Mouse (Mus musculus) megakaryocyte, adult 5-6 weeks (primary cell): ENCODE data around the gene Tbl3. TPM values are rescaled to one million over a fixed set of nuclear protein-coding genes. Genes with fewer than 3 reads are reported as not detected.

Experiments
- ATAC-seq: 2 replicates; pipeline ENCODE4 v1.8.0; 2016; ENCODE audit warnings: mild to moderate bottlenecking, inconsistent platforms; ENCODE audit not compliant: poor library complexity, severe bottlenecking
- total RNA-seq, 2 experiments: library from RNA; stranded (forward) in 1 of 2; stranded (reverse) in 1 of 2; fragments of 153-499, 151-499 nt in 1 of 2; fragments of 221-1000, 200-1000 nt in 1 of 2; gene quantifications; 2 replicates each; pipeline versions ENCODE4 v1.2.3 to v1.2.4; 2015 to 2017

Gene Tbl3
- total RNA-seq, 2 experiments from 2014 or later: 10.3 to 15.6 TPM

DNA sequence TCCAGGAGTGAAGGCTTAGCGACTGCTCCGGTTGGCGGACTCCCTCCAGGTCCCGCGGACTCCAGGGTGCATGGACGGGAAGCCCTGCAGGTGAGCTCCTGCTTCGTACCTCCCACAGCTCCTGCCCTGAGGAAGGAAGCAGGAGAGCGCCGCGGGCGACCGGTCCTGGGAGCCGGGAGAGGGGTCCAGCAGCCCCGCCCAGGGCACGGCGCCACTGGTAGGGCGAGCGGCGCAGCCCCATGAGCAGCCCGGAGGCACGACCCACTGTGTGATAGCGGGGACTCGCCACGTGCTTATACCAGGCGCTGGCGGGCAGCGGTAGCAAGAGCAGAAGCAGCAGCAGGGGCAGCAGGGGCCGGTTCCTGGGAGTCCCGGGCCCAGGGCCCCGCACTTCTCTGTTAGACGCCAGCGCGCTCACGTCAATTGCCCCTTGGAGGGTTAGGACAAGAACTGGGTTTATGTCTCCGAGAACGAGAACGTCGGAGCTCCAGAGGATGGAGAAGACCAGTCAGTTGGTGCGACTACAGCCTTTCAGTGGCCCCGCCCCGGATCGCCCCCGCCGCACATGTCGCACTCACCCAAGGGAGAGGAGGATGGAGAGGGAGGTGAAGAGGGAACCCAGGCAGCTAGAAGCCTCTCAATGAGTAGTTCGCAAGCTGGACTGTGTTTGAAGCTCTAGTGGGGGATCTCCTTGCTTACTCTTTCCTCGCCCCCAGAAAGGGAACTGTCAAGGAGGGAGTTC, 49.3 kb downstream of the Tbl3 start, which contains the start of gene Npw:
Gene Npw, minus strand, starts transcription at position 441 of the 742 bp plus-strand sequence.
- ATAC-seq: peak; percentile 49; the same call in 1 of the 2 replicates

DNA sequence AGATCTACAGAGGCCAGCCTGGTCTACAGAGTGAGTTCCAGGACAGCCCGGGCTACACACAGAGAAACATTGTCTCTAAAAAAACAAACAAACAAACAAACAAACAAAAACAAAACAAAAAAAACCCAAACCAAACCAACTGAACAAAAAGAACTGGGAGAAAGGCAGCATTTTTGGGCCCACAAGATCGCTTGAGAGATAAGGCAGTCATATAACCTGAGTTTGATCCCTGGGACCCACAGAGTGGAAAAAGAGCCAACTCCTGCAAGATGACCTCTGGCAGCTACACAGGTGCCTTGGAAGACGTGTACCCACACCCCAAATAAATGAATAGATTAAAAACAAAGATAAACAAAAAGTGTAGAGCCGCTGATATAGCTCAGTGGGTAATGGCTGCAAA, 52.5 kb downstream of the Tbl3 start:
- no peak for ATAC-seq

DNA sequence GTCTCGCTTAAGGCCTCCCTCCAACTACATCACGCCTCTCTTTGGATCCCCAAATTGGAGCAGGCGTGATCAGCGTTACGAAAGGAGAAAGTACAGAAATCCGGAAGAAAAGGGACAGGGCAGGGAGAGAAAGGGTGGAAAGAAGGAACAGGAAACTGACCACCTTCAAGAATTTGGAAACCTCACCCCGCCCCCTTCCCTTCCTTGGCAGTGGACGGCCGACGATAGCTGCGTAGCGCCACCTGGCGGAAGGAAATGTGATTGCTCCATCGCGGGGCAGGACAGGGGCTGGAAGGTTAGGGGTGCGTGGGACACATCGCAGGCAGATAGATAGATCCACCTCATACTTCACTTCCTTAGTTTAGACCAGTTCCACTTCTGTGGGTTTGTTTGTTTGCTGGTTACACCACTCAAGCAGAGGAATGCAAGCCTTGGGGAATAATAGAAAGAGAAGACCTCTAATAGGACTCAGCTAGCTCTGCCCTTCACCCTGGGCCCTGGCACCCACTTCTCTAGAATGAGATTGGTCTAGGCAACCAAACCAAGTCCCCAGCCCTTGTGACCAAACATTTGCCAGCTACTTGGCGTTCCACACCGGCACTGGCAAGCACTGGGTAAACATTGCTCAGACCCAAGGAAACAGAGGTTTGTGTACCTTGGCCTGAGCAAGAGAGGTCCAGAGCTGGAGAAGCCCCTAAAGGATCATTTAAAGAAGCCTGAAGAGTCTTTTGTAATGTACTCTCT, 53.3 kb downstream of the Tbl3 start:
- peak; percentile 86 for ATAC-seq

DNA sequence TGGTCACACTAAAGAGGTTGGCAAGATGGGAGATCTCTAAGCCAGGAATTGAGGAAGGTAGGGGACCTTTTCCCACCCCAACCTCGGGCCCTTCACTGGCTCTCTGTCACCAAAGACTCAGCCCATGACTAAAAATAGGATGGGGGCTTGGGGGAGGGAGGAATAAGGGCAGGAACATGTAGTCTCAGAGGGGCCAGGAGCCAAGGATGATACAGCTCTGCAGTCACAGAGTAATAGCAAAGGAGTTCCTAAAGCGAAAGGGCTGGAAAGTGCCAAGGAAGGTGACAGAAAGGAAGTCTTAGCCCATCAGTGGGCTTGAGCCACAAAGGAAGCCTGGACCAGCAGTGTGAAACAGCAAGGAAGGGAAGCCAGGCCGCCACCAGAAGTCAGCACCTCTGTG, 55.6 kb downstream of the Tbl3 start:
- no peak for ATAC-seq

DNA sequence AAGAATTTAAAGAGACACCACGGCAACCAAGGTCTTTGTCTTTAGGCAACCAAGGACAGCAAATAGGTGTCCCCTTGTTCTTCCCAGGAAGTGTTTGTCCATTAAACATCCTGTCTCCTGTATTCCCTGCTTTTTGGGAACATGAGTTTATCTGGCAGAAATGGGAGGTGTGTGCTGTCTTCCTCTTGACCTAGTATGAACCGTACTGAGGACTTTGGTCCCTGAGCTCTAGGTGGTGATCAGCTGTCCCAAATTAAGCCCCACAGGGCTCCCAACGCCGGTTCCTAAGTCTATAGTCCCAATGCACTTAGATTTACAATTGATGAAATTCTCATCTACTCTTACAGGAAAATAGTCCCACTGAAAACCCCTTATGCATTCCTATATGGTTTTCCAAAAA, 56.7 kb downstream of the Tbl3 start:
- no peak for ATAC-seq

DNA sequence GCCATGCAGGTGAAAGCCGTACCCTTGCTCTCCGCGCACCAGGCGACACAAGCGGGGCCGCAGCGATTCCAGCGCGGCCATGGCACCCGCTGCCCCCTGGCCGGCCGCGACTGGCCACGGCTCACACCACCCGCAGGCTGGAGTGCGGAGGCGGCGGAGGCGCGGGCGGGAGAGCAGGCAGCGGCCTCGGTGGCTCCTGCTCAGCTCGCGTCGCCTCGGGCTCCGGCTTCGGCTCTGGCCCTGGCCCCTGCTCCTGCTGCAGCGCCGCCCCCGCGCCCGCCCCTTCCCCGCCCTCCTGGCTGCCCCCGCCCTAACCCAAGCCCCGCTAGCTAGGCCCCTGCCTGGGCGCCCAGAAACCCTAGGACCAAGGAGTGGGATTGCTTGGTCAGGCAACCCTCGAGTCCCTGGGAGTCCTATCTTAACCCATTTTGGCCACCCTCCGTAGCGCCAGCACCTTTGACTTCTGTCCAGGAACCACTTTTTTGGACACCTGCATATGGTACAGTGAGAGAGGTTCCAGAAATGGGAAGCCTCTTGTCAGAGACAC, 57.3 kb downstream of the Tbl3 start, which contains the start of gene Slc9a3r2:
Gene Slc9a3r2, minus strand, starts transcription at position 258 of the 547 bp plus-strand sequence.
- peak; percentile 23; the same call in 1 of the 2 replicates for ATAC-seq

DNA sequence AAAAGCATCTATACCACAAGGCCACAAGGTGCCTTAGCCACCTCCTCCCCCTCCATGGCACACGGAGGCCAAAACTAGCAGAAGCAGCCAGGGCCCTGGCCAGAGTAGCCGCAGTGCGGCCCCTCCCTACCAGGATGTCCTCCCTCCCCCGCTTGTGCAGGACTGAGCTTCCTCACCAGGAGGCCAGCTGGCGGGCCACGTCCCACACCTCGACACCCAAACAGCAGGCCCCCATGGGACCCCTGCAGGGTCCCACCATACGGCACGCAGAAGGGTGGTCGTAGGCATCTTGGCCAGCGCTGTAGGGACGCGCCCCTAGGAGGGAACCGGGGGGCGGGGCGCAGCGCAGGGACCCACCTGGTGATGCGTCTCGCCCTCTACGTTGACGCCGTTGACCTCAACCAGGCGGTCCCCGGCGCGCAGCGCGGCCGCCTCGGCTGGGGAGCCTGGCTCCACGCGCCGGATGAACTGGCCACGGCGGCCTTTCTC, 57.8 kb downstream of the Tbl3 start:
- peak; percentile 46 for ATAC-seq

DNA sequence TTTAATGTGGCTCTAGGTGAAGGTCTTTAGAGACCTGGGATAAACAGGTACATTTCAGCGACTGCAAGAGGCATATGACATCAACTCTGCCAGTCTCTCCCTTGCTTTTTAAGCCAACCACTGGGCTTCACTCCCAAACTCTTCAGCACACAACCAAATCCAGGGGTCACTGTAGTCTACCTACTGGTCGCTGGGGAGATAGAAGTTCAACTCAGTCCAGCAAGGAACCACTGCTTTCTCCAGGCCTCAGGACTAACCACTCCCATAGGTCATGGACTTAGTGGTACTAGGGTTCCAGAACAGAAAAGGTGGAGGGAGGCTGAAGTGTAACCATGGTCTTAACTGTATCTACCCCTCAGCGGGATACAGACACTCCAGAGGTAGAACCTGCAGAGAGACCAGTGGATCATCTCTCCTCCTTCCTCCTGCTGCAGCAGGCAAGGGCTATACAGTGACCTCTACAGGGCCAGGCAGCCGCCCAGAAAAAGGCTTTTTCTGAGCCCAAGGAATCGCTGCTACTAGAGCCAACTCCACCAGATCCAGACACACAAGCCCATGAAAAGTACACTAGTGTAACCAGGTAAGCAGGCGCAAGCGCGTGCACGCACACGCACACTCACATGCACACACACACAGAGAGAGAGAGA, 58.6 kb downstream of the Tbl3 start:
- ATAC-seq: no peak

Other genes starting within 250 kb of the Tbl3 start
Only the 30 nearest of the 32 such genes appear.
- gene Bricd5, start 233.8 kb downstream of the Tbl3 start, total RNA-seq (2015): 0.75 TPM in 1 of 2 replicates, not detected in the other
- 0.26 TPM in 1 of 2 replicates, not detected in the other for gene Bricd5, start 233.8 kb downstream of the Tbl3 start, total RNA-seq (2017)
- 12.5 and 14.6 TPM in 2 replicates for gene Mlst8, start 228.6 kb downstream of the Tbl3 start, total RNA-seq (2015)
- 42.3 and 43.2 TPM in 2 replicates for gene Mlst8, start 228.6 kb downstream of the Tbl3 start, total RNA-seq (2017)
- not detected in 2 replicates for gene Caskin1, start 219.1 kb downstream of the Tbl3 start, total RNA-seq (2015)
- gene Caskin1, start 219.1 kb downstream of the Tbl3 start, total RNA-seq (2017): not detected in 2 replicates
- gene Traf7, start 179.7 kb downstream of the Tbl3 start, total RNA-seq (2015): 46.4 and 48.1 TPM in 2 replicates
- gene Traf7, start 179.7 kb downstream of the Tbl3 start, total RNA-seq (2017): 81.3 and 82.8 TPM in 2 replicates
- gene Rab26, start 173.4 kb downstream of the Tbl3 start, total RNA-seq (2015): 0.42 and 0.57 TPM in 2 replicates
- 0.95 and 1.1 TPM in 2 replicates for gene Rab26, start 173.4 kb downstream of the Tbl3 start, total RNA-seq (2017)
- gene Pkd1, start 157.8 kb downstream of the Tbl3 start, total RNA-seq (2015): 7.8 and 10.8 TPM in 2 replicates
- gene Pkd1, start 157.8 kb downstream of the Tbl3 start, total RNA-seq (2017): 13.1 and 19.9 TPM in 2 replicates
- gene Tsc2, start 75.0 kb downstream of the Tbl3 start, total RNA-seq (2015): 60.9 and 78.2 TPM in 2 replicates
- gene Tsc2, start 75.0 kb downstream of the Tbl3 start, total RNA-seq (2017): 25.5 and 32.4 TPM in 2 replicates
- gene Nthl1, start 75.0 kb downstream of the Tbl3 start, total RNA-seq (2015): 0.50 and 2.1 TPM in 2 replicates
- gene Nthl1, start 75.0 kb downstream of the Tbl3 start, total RNA-seq (2017): 3.4 and 4.7 TPM in 2 replicates
- gene Slc9a3r2, start 57.3 kb downstream of the Tbl3 start, total RNA-seq (2015): 0.30 and 1.4 TPM in 2 replicates
- 1.1 and 1.5 TPM in 2 replicates for gene Slc9a3r2, start 57.3 kb downstream of the Tbl3 start, total RNA-seq (2017)
- not detected in 2 replicates for gene Npw, start 49.2 kb downstream of the Tbl3 start, total RNA-seq (2015)
- not detected in 2 replicates for gene Npw, start 49.2 kb downstream of the Tbl3 start, total RNA-seq (2017)
- gene Zfp598, start 38.0 kb downstream of the Tbl3 start, total RNA-seq (2015): 18.1 and 19.2 TPM in 2 replicates
- 12.7 and 17.8 TPM in 2 replicates for gene Zfp598, start 38.0 kb downstream of the Tbl3 start, total RNA-seq (2017)
- not detected in 2 replicates for gene Syngr3, start 17.7 kb downstream of the Tbl3 start, total RNA-seq (2015)
- not detected in 2 replicates for gene Syngr3, start 17.7 kb downstream of the Tbl3 start, total RNA-seq (2017)
- gene Gfer, start 11.5 kb downstream of the Tbl3 start, total RNA-seq (2015): 18.1 and 21.8 TPM in 2 replicates
- gene Gfer, start 11.5 kb downstream of the Tbl3 start, total RNA-seq (2017): 31.6 and 36.2 TPM in 2 replicates
- gene Noxo1, start 11.4 kb downstream of the Tbl3 start, total RNA-seq (2015): 1.5 and 1.7 TPM in 2 replicates
- 0.62 and 1.9 TPM in 2 replicates for gene Noxo1, start 11.4 kb downstream of the Tbl3 start, total RNA-seq (2017)
- not detected in 2 replicates for gene Rnf151, start 10.4 kb upstream of the Tbl3 start, total RNA-seq (2015)
- gene Rnf151, start 10.4 kb upstream of the Tbl3 start, total RNA-seq (2017): not detected in 2 replicates
- gene Rps2, start 10.5 kb upstream of the Tbl3 start, total RNA-seq (2015): 2,172 and 2,303 TPM in 2 replicates
- 591 and 664 TPM in 2 replicates for gene Rps2, start 10.5 kb upstream of the Tbl3 start, total RNA-seq (2017)
- 186 and 217 TPM in 2 replicates for gene Ndufb10, start 16.8 kb upstream of the Tbl3 start, total RNA-seq (2015)
- gene Ndufb10, start 16.8 kb upstream of the Tbl3 start, total RNA-seq (2017): 251 and 266 TPM in 2 replicates
- gene Rpl3l, start 20.2 kb upstream of the Tbl3 start, total RNA-seq (2015): 0.45 and 0.52 TPM in 2 replicates
- 0.15 and 1.5 TPM in 2 replicates for gene Rpl3l, start 20.2 kb upstream of the Tbl3 start, total RNA-seq (2017)
- gene Msrb1, start 29.0 kb upstream of the Tbl3 start, total RNA-seq (2015): 1,003 and 1,039 TPM in 2 replicates
- gene Msrb1, start 29.0 kb upstream of the Tbl3 start, total RNA-seq (2017): 540 and 544 TPM in 2 replicates
- gene Hs3st6, start 45.3 kb upstream of the Tbl3 start, total RNA-seq (2015): not detected in 2 replicates
- gene Hs3st6, start 45.3 kb upstream of the Tbl3 start, total RNA-seq (2017): not detected in 2 replicates
- not detected in 2 replicates for gene Meiob, start 96.6 kb upstream of the Tbl3 start, total RNA-seq (2015)
- 0.33 TPM in 1 of 2 replicates, not detected in the other for gene Meiob, start 96.6 kb upstream of the Tbl3 start, total RNA-seq (2017)
- gene Hagh, start 132.5 kb upstream of the Tbl3 start, total RNA-seq (2015): 29.5 and 46.1 TPM in 2 replicates
- gene Hagh, start 132.5 kb upstream of the Tbl3 start, total RNA-seq (2017): 22.8 and 25.0 TPM in 2 replicates
- gene Fahd1, start 142.7 kb upstream of the Tbl3 start, total RNA-seq (2015): 3.7 and 4.0 TPM in 2 replicates
- gene Fahd1, start 142.7 kb upstream of the Tbl3 start, total RNA-seq (2017): 8.4 and 13.0 TPM in 2 replicates
- not detected in 2 replicates for gene Igfals, start 158.3 kb upstream of the Tbl3 start, total RNA-seq (2015)
- not detected in 2 replicates for gene Igfals, start 158.3 kb upstream of the Tbl3 start, total RNA-seq (2017)
- gene Nubp2, start 178.7 kb upstream of the Tbl3 start, total RNA-seq (2015): 74.4 and 76.3 TPM in 2 replicates
- 39.8 and 43.2 TPM in 2 replicates for gene Nubp2, start 178.7 kb upstream of the Tbl3 start, total RNA-seq (2017)
- gene Spsb3, start 179.0 kb upstream of the Tbl3 start, total RNA-seq (2015): 17.1 and 19.8 TPM in 2 replicates
- 11.1 and 11.9 TPM in 2 replicates for gene Spsb3, start 179.0 kb upstream of the Tbl3 start, total RNA-seq (2017)
- 2.2 and 5.8 TPM in 2 replicates for gene Eme2, start 187.4 kb upstream of the Tbl3 start, total RNA-seq (2015)
- gene Eme2, start 187.4 kb upstream of the Tbl3 start, total RNA-seq (2017): 13.5 and 17.4 TPM in 2 replicates
- gene Mrps34, start 187.5 kb upstream of the Tbl3 start, total RNA-seq (2015): 30.0 and 30.1 TPM in 2 replicates
- gene Mrps34, start 187.5 kb upstream of the Tbl3 start, total RNA-seq (2017): 12.9 and 18.9 TPM in 2 replicates
- 27.2 and 28.2 TPM in 2 replicates for gene Nme3, start 188.8 kb upstream of the Tbl3 start, total RNA-seq (2015)
- 40.9 and 45.5 TPM in 2 replicates for gene Nme3, start 188.8 kb upstream of the Tbl3 start, total RNA-seq (2017)
- gene Mapk8ip3, start 229.3 kb upstream of the Tbl3 start, total RNA-seq (2015): 17.3 and 17.6 TPM in 2 replicates
- 20.1 and 36.1 TPM in 2 replicates for gene Mapk8ip3, start 229.3 kb upstream of the Tbl3 start, total RNA-seq (2017)